Mouse (Mus musculus): ENCODE data around the gene N4bp1. TPM values are rescaled to one million over a fixed set of nuclear protein-coding genes. Genes with fewer than 3 reads are reported as not detected.

N4bp1 gene
- polyA plus RNA-seq (2015; fragmentation: Nextera tagmentation; extraction: Ambion mirVana), result 2.3 and 2.6 TPM in 2 replicates

GRCm38 (mm10) chr8:86884489-86885463, at the start of gene N4bp1:
TSS of gene N4bp1 (minus strand) at chr8:86885258.
- peak; percentile 86 for ATAC-seq

GRCm38 (mm10) chr8:86934841-86935240, 49.8 kb upstream of the N4bp1 start:
- Histone ChIP-seq H3K27me3 (ENCODE audit: insufficient read depth, low read length) (no peaks in the 10 kb centered on the region), H3K4me1 (ENCODE audit: insufficient read depth) (no peaks in the 10 kb centered on the region), H3K9ac (replicated peaks) (no peak overlapping the region), H3K27ac (ENCODE audit: low read depth) (no peak overlapping the region; the same call in 1 of the 2 replicates), H3K9me3 (ENCODE audit: low read length) (no peaks in the 10 kb centered on the region), H3K36me3 (replicated peaks; ENCODE audit: insufficient read depth, low read length) (no peaks in the 10 kb centered on the region), H3K4me3 (ENCODE audit: low read depth, low read length) (no peak overlapping the region), H3K4me2 (ENCODE audit: low read depth, low read length) (no peak overlapping the region)
- no peak for DNase-seq
- whole genome bisulfite sequencing (ENCODE audit: insufficient replicate concordance), result 64% methylated on average over 5 of the region's 5 CpGs
- no peak for TF ChIP-seq EP300 (IDR thresholded peaks at IDR 0.05; ENCODE audit: low read depth)
- no peak for TF ChIP-seq CTCF (IDR thresholded peaks at IDR 0.05; ENCODE audit: low read depth)
- ATAC-seq, result 0 out of 2 replicates have a peak, but pooled peaks have one; percentile 35

More at GRCm38 (mm10) chr8:86884489-86885463, at the start of gene N4bp1:
- Histone ChIP-seq H3K27me3 (ENCODE audit: insufficient read depth, low read length) (no peaks in the 10 kb centered on the region), H3K4me3 (ENCODE audit: low read depth, low read length) (peak within 1 kb of the TSS; percentile 97), H3K4me1 (ENCODE audit: insufficient read depth) (peaks cover 39% of the 10 kb centered on the region), H3K9me3 (ENCODE audit: low read length) (no peaks in the 10 kb centered on the region), H3K36me3 (replicated peaks; ENCODE audit: insufficient read depth, low read length) (peaks cover 3% of the 10 kb centered on the region), H3K27ac (ENCODE audit: low read depth) (peak within 1 kb of the TSS; percentile 91), H3K9ac (replicated peaks) (peak within 1 kb of the TSS; percentile 89), H3K4me2 (ENCODE audit: low read depth, low read length) (peak within 1 kb of the TSS; percentile 93)
- WGBS (ENCODE audit: insufficient replicate concordance), result under 1% methylated on average over 81 of the region's 119 CpGs
- TF ChIP-seq EP300 (IDR thresholded peaks at IDR 0.05; ENCODE audit: low read depth) (no peak), CTCF (IDR thresholded peaks at IDR 0.05; ENCODE audit: low read depth) (no peak)
- peak; percentile 92 for DNase-seq

- TF ChIP-seq CTCF (IDR thresholded peaks at IDR 0.05; ENCODE audit: low read depth) (no peak), EP300 (IDR thresholded peaks at IDR 0.05; ENCODE audit: low read depth) (no peak)
- no peak overlapping the region for H3K9ac ChIP-seq (replicated peaks)
- no peaks in the 10 kb centered on the region for H3K4me1 ChIP-seq (ENCODE audit: insufficient read depth)
- no peaks in the 10 kb centered on the region for H3K9me3 ChIP-seq (ENCODE audit: low read length)
- no peak overlapping the region for H3K4me3 ChIP-seq (ENCODE audit: low read depth, low read length)
- peak overlapping the region; percentile 48; the same call in 1 of the 2 replicates for H3K27ac ChIP-seq (ENCODE audit: low read depth)
- WGBS (ENCODE audit: insufficient replicate concordance), result 56% methylated on average over 13 of the region's 13 CpGs
- no peaks in the 10 kb centered on the region for H3K36me3 ChIP-seq (replicated peaks; ENCODE audit: insufficient read depth, low read length)
- peak; percentile 76 for ATAC-seq
- no peaks in the 10 kb centered on the region for H3K27me3 ChIP-seq (ENCODE audit: insufficient read depth, low read length)
- no peak for DNase-seq
- peak overlapping the region; percentile 40; the same call in 1 of the 2 replicates for H3K4me2 ChIP-seq (ENCODE audit: low read depth, low read length)
Measured at GRCm38 (mm10) chr8:86934393-86934792, 49.3 kb upstream of the N4bp1 start.

- TF ChIP-seq EP300 (IDR thresholded peaks at IDR 0.05; ENCODE audit: low read depth) (no peak), CTCF (IDR thresholded peaks at IDR 0.05; ENCODE audit: low read depth) (peak; percentile 71)
- H3K27me3 ChIP-seq (ENCODE audit: insufficient read depth, low read length), result no peaks in the 10 kb centered on the region
- H3K4me1 ChIP-seq (ENCODE audit: insufficient read depth), result no peaks in the 10 kb centered on the region
- H3K4me3 ChIP-seq (ENCODE audit: low read depth, low read length), result no peak overlapping the region
- H3K27ac ChIP-seq (ENCODE audit: low read depth), result peak overlapping the region; percentile 48; the same call in 1 of the 2 replicates
- peak; percentile 60 for DNase-seq
- ATAC-seq, result peak; percentile 99
- WGBS (ENCODE audit: insufficient replicate concordance), result 13% methylated on average over 9 of the region's 9 CpGs
- no peak overlapping the region; the same call in 1 of the 2 replicates for H3K9ac ChIP-seq (replicated peaks)
- no peaks in the 10 kb centered on the region for H3K36me3 ChIP-seq (replicated peaks; ENCODE audit: insufficient read depth, low read length)
- H3K9me3 ChIP-seq (ENCODE audit: low read length), result no peaks in the 10 kb centered on the region
- peak overlapping the region; percentile 40 for H3K4me2 ChIP-seq (ENCODE audit: low read depth, low read length)
Measured at GRCm38 (mm10) chr8:86933898-86934297, 48.8 kb upstream of the N4bp1 start.

GRCm38 (mm10) chr8:86926237-86926636, 41.2 kb upstream of the N4bp1 start:
- no peaks in the 10 kb centered on the region for H3K27me3 ChIP-seq (ENCODE audit: insufficient read depth, low read length)
- no peak overlapping the region for H3K9ac ChIP-seq (replicated peaks)
- no peak for ATAC-seq
- no peak for DNase-seq
- 65% methylated on average over 8 of the region's 8 CpGs for WGBS (ENCODE audit: insufficient replicate concordance)
- H3K4me1 ChIP-seq (ENCODE audit: insufficient read depth), result no peaks in the 10 kb centered on the region
- no peak overlapping the region for H3K4me3 ChIP-seq (ENCODE audit: low read depth, low read length)
- TF ChIP-seq EP300 (IDR thresholded peaks at IDR 0.05; ENCODE audit: low read depth), result no peak
- no peak for TF ChIP-seq CTCF (IDR thresholded peaks at IDR 0.05; ENCODE audit: low read depth)
- no peaks in the 10 kb centered on the region for H3K36me3 ChIP-seq (replicated peaks; ENCODE audit: insufficient read depth, low read length)
- no peaks in the 10 kb centered on the region for H3K9me3 ChIP-seq (ENCODE audit: low read length)
- no peak overlapping the region for H3K27ac ChIP-seq (ENCODE audit: low read depth)
- no peak overlapping the region for H3K4me2 ChIP-seq (ENCODE audit: low read depth, low read length)

GRCm38 (mm10) chr8:86923219-86923835, 38.3 kb upstream of the N4bp1 start:
- no peak overlapping the region for H3K27ac ChIP-seq (ENCODE audit: low read depth)
- H3K27me3 ChIP-seq (ENCODE audit: insufficient read depth, low read length), result no peaks in the 10 kb centered on the region
- H3K9me3 ChIP-seq (ENCODE audit: low read length), result no peaks in the 10 kb centered on the region
- H3K9ac ChIP-seq (replicated peaks), result no peak overlapping the region
- H3K4me1 ChIP-seq (ENCODE audit: insufficient read depth), result peaks cover 4% of the 10 kb centered on the region; the same call in 1 of the 2 replicates
- ATAC-seq (no peak), DNase-seq (no peak)
- no peak overlapping the region for H3K4me3 ChIP-seq (ENCODE audit: low read depth, low read length)
- TF ChIP-seq EP300 (IDR thresholded peaks at IDR 0.05; ENCODE audit: low read depth), result no peak
- no peak for TF ChIP-seq CTCF (IDR thresholded peaks at IDR 0.05; ENCODE audit: low read depth)
- no peaks in the 10 kb centered on the region for H3K36me3 ChIP-seq (replicated peaks; ENCODE audit: insufficient read depth, low read length)
- no peak overlapping the region for H3K4me2 ChIP-seq (ENCODE audit: low read depth, low read length)
- 54% methylated on average over 5 of the region's 5 CpGs for WGBS (ENCODE audit: insufficient replicate concordance)
